Mouse (Mus musculus) liver, embryonic 14.5 days (tissue): ENCODE measurements around the gene Prrg2. TPM values are rescaled to one million over a fixed set of nuclear protein-coding genes. Genes with fewer than 3 reads are reported as not detected.

ENCODE experiments used
- ATAC-seq: fragments of 200-750 bp; cut with Nextera tagmentation; 2 replicates; pipeline ENCODE4 v1.8.0; 2017; ENCODE audit warnings: moderate number of reproducible peaks, mild to moderate bottlenecking, moderate library complexity; ENCODE audit not compliant: insufficient read depth
- DNase-seq, 3 experiments: peaks; one replicate each; pipeline ENCODE4 v3.0.0-alpha.2; 2012 to 2013; ENCODE audit warnings: low read depth in 3 of 3, low spot score in 3 of 3
- H3K27ac ChIP-seq: fragments of 300-500 bp; sonication (generic); 2 replicates; pipeline ENCODE4 v1.5.1; 2014; ENCODE audit warnings: moderate library complexity, mild to moderate bottlenecking, control low read depth, inconsistent platforms
- H3K27me3 ChIP-seq: fragments of 300-500 bp; sonication (generic); 2 replicates; pipeline ENCODE4 v1.6.1; 2014; ENCODE audit warnings: mild to moderate bottlenecking, low read length, moderate library complexity; ENCODE audit not compliant: control insufficient read depth, insufficient read depth
- H3K36me3 ChIP-seq: fragments of 300-500 bp; sonication (generic); replicated peaks from 2 replicates; pipeline ENCODE4 v1.6.1; 2014; ENCODE audit warnings: low read depth; ENCODE audit not compliant: control insufficient read depth, insufficient read depth
- H3K4me1 ChIP-seq, 2 experiments: fragments of 200-500 bp in 1 of 2; fragments of 300-500 bp in 1 of 2; sonication (generic) in 1 of 2; replicated peaks; 2 replicates each; pipeline ENCODE4 v1.6.1; 2012 to 2014; ENCODE audit warnings: antibody characterized with exemption in 1 of 2, inconsistent platforms in 1 of 2, low read length in 1 of 2; ENCODE audit not compliant: control insufficient read depth in 2 of 2, insufficient read depth in 2 of 2
- H3K4me2 ChIP-seq: fragments of 300-500 bp; sonication (generic); 2 replicates; pipeline ENCODE4 v1.6.1; 2014; ENCODE audit warnings: low read depth, mild to moderate bottlenecking, control low read depth, moderate library complexity
- H3K4me3 ChIP-seq, 2 experiments: fragments of 200-500 bp in 1 of 2; fragments of 300-500 bp in 1 of 2; sonication (generic) in 1 of 2; 2 replicates each; pipeline ENCODE4 v1.5.1; 2012 to 2014; ENCODE audit warnings: low read depth in 2 of 2, low read length in 2 of 2, mild to moderate bottlenecking in 2 of 2, control low read depth in 1 of 2, inconsistent platforms in 1 of 2, moderate library complexity in 1 of 2; ENCODE audit not compliant: insufficient read depth in 1 of 2
- H3K9ac ChIP-seq: fragments of 300-500 bp; sonication (generic); replicated peaks from 2 replicates; pipeline ENCODE4 v1.6.1; 2014; ENCODE audit warnings: mild to moderate bottlenecking, control low read depth, moderate library complexity
- H3K9me3 ChIP-seq: fragments of 300-500 bp; sonication (generic); 2 replicates; pipeline ENCODE4 v1.6.1; 2016; ENCODE audit warnings: low read length, mixed read lengths; ENCODE audit not compliant: control insufficient read depth
- CTCF ChIP-seq: IDR thresholded peaks from 2 replicates; pipeline ENCODE4 v1.5.1; 2016; ENCODE audit warnings: antibody characterized with exemption, low read depth, control low read depth
- EP300 ChIP-seq: IDR thresholded peaks from 2 replicates; pipeline ENCODE4 v1.6.1; 2016; ENCODE audit warnings: antibody characterized with exemption, low read depth
- WGBS: fragments of 180-500 bp; shearing (Covaris S2); extraction: QIAGEN DNeasy Blood & Tissue Kit; methylation state at CpG from one replicate; pipeline ENCODE4 v1.1.7; 2014; ENCODE audit not compliant: insufficient replicate concordance; 5-methylcytosine and 5-hydroxymethylcytosine counted together
- polyA plus RNA-seq, 2 experiments: library from polyadenylated mRNA; depleted of rRNA in 1 of 2; stranded (reverse) in 1 of 2; unstranded in 1 of 2; fragments of >200 nt; fragmentation: Nextera tagmentation in 1 of 2; extraction: Ambion mirVana in 1 of 2; gene quantifications; 2 replicates each; pipeline versions ENCODE4 v1.2.1 to v1.2.3; 2012 to 2014

Prrg2 gene
- polyA plus RNA-seq, 2 experiments: 6.2 to 8.5 TPM

DNA sequence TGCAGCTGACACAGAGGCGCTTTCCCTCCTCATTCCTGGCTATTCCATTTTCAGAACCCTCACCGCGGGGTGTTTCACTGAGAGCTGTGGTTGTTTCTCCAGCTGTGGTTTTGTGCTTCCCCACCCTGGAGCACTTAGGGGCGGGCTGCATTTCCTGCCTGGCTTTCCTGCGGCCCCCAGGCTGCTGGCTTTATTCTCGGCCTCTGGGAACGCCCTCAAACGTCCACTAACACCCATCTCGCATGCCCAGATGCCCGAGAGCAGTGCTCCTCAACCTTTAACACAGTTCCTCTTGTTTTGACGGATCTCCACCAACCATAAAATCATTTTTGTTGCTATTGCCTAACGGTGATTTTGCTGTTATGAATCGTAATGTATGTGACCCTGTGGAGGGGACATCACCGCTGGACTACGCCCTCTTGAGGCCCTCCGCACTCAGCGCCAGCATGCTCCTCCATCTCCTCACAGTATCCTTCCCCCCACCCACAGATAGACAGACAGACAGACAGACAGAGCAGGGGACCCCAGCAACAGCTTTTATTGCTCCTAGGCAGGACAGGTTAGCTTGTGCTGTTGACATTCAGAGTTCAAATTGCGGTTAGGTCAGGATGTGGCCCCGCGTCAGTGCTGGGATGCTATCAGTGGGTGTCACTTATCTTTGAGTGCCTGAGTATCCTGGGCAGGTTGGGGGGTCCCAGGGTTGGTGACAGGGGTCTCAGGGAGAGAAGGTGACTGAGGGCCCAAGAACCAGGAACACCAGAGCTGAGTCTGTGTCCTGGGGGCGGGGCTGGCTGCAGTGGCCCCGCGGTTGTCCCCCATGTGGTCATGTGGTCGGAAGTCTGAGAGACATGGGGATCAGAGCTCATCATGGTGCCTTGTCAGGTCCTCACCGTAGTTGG lies 20.2 kb upstream of the Prrg2 start:
- 11% methylated on average over 25 of the region's 25 CpGs for WGBS
- DNase-seq (no peak), ATAC-seq (no peak; the same call in 1 of the 2 replicates)
- peak overlapping the region; percentile 51 for H3K4me2 ChIP-seq
- peak overlapping the region; percentile 5 for H3K9ac ChIP-seq
- H3K36me3 ChIP-seq: peaks cover 2% of the 10 kb centered on the region; the same call in 1 of the 2 replicates
- peaks cover 3 to 10% of the 10 kb centered on the region in 2 experiments; a peak in 3 of 4 replicates for H3K4me1 ChIP-seq
- no peaks in the 10 kb centered on the region for H3K9me3 ChIP-seq
- peak overlapping the region; percentile 13 to 23; a peak in 3 of 4 replicates for H3K4me3 ChIP-seq
- no peak overlapping the region for H3K27ac ChIP-seq
- peak; percentile 46; the same call in 1 of the 2 replicates for TF ChIP-seq CTCF
- TF ChIP-seq EP300: no peak
- H3K27me3 ChIP-seq: no peaks in the 10 kb centered on the region

DNA sequence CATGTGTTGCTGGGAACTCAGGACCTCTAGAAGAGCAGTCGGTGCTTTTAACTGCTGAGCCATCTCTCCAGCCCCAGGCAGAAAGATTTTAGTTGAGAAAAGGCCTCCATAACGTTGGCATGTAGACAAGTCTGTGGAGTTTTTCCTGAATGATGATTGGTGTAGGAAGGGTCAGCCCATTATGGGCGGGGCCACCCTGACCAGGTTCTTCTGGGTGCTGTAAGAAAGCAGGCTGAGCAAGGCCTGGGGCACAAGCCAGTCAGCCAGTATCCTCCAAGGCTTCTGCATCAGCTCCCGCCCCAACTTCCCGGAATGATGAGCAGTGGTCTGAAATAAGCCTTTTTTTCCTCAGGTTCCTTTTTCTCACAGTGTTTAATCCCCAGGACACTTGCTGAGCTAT lies 18.5 kb upstream of the Prrg2 start:
- H3K4me2 ChIP-seq: no peak overlapping the region
- H3K4me1 ChIP-seq: peaks cover 3 to 10% of the 10 kb centered on the region in 2 experiments; a peak in 3 of 4 replicates
- peaks cover 7% of the 10 kb centered on the region; the same call in 1 of the 2 replicates for H3K36me3 ChIP-seq
- H3K9ac ChIP-seq: no peak overlapping the region
- H3K27me3 ChIP-seq: no peaks in the 10 kb centered on the region
- no peaks in the 10 kb centered on the region for H3K9me3 ChIP-seq
- WGBS: 52% methylated on average over 5 of the region's 5 CpGs
- H3K27ac ChIP-seq: no peak overlapping the region
- no peak for ATAC-seq
- no peak overlapping the region for H3K4me3 ChIP-seq
- TF ChIP-seq CTCF: no peak
- no peak for TF ChIP-seq EP300
- no peak for DNase-seq

DNA sequence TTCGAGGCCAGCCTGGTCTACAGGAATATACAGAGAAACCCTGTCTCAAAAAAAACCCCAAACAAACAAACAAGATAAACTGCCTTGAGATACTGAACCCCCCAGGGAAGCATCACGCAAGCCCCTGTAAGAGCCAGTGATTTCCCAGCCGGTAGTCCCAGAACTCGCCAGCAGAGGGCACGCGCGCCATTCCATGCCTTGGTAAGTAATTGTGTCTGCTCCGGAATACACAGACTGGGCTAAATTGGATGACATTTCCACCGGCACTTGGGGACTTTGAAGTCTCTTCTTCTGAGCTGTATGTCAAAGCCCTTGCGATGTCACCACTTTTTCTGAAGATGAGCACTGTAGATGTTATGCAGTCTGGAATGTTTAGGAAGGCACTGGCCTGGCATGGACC lies 17.4 kb upstream of the Prrg2 start:
- 1% methylated on average over 10 of the region's 10 CpGs for WGBS
- no peak overlapping the region for H3K9ac ChIP-seq
- peak; percentile 97 for TF ChIP-seq CTCF
- TF ChIP-seq EP300: no peak

DNA sequence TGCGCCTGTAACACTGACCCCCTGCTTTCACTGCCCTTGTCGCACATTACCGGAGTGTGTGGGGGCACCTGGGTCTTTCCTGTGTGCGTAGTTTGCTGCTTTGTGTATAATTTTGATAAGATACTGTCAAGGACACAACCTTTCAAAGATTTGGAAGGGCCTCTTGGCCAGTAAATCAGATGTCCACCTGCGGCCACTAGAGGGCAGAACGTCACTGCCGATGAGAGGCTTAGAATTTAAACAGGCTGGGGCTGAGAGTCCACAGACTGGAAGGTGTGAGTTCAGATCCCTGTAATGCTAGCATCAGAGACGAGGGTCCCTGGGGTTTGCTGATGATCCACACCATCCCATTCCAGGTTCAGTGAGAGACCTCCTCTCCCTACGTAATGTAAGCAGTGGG lies 16.0 kb upstream of the Prrg2 start:
- H3K27ac ChIP-seq: no peak overlapping the region
- no peak overlapping the region for H3K4me2 ChIP-seq
- ATAC-seq (0 out of 2 replicates have a peak, but pooled peaks have one; percentile 7), DNase-seq (peak in 1 of 3 experiments; percentile 56)
- no peaks in the 10 kb centered on the region for H3K27me3 ChIP-seq
- no peak overlapping the region for H3K9ac ChIP-seq
- peaks cover 3 to 12% of the 10 kb centered on the region in 2 experiments; a peak in 3 of 4 replicates for H3K4me1 ChIP-seq
- H3K9me3 ChIP-seq: no peaks in the 10 kb centered on the region
- WGBS: 20% methylated on average over 9 of the region's 9 CpGs
- peaks cover 7% of the 10 kb centered on the region; the same call in 1 of the 2 replicates for H3K36me3 ChIP-seq
- TF ChIP-seq EP300 (no peak), CTCF (peak; percentile 94)
- H3K4me3 ChIP-seq: no peak overlapping the region

More for the DNA sequence above, 17.4 kb upstream of the Prrg2 start:
- Histone ChIP-seq H3K4me2 (no peak overlapping the region), H3K36me3 (peaks cover 7% of the 10 kb centered on the region; the same call in 1 of the 2 replicates), H3K27ac (no peak overlapping the region), H3K4me3 (no peak overlapping the region), H3K9me3 (no peaks in the 10 kb centered on the region), H3K4me1 (peaks cover 3 to 12% of the 10 kb centered on the region in 2 experiments; a peak in 3 of 4 replicates), H3K27me3 (no peaks in the 10 kb centered on the region)
- DNase-seq: peak; percentile 56 to 74 (median 66)
- ATAC-seq: no peak

DNA sequence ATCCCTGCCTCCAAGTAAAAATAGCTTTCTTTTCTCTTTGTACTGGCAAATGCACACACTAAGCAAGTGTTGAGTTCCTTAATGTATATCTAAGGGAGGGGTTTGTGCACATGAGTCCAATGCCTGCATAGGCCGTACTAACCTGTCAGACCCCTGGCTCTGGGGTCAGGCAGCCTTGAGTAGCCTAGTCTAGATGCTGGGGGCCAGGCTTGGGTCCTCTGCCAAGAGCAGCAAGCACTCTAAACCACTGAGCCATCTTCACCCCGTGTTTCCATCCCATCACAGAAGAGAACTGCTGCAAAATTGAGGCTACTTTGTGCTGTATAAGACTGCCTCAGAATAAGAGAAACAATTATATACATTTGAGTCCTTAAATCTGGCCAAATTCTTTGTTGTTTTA lies 15.4 kb upstream of the Prrg2 start:
- no peak overlapping the region for H3K4me2 ChIP-seq
- peaks cover 2 to 12% of the 10 kb centered on the region in 2 experiments; a peak in 3 of 4 replicates for H3K4me1 ChIP-seq
- ATAC-seq (no peak), DNase-seq (no peak)
- H3K27me3 ChIP-seq: no peaks in the 10 kb centered on the region
- WGBS: 91% methylated on average over 2 of the region's 2 CpGs
- no peak overlapping the region for H3K9ac ChIP-seq
- no peaks in the 10 kb centered on the region for H3K9me3 ChIP-seq
- TF ChIP-seq CTCF (no peak), EP300 (no peak)
- H3K27ac ChIP-seq: no peak overlapping the region
- H3K4me3 ChIP-seq: no peak overlapping the region
- H3K36me3 ChIP-seq: peaks cover 7% of the 10 kb centered on the region; the same call in 1 of the 2 replicates
